Mouse (Mus musculus) splenic B cell, adult 2 months (primary cell): Measurements from ENCODE around the gene Peg3.
"Not testable (repeated sequence)": the region's sequence is repeated elsewhere in the genome, so short reads cannot be mapped to it uniquely, and the experiment has no call there.

Experiments used
- DNase-seq: peaks from one replicate; pipeline ENCODE4 v3.0.0-alpha.2; 2011; ENCODE audit warnings: low read depth, low spot score
- H3K27me3 ChIP-seq: 2 replicates; pipeline ENCODE4 v1.6.1; 2012; ENCODE audit warnings: mild to moderate bottlenecking, low read length, moderate library complexity, mixed read lengths; ENCODE audit not compliant: control insufficient read depth, poor library complexity, insufficient read depth, severe bottlenecking
- H3K36me3 ChIP-seq: 2 replicates; pipeline ENCODE4 v1.6.1; 2012; ENCODE audit warnings: mild to moderate bottlenecking, low read length, moderate library complexity, mixed read lengths; ENCODE audit not compliant: control insufficient read depth, poor library complexity, insufficient read depth, severe bottlenecking

The Peg3 gene

GRCm38 (mm10) chr7:6730241-6730640 lies at the start of gene Peg3, which contains the start of gene Usp29:
TSS of gene Peg3 (minus strand) at chr7:6730431.
TSS of gene Usp29 (plus strand) at chr7:6730578.
- H3K36me3 ChIP-seq, result no peaks in the 10 kb centered on the region
- no peak for DNase-seq
- no peaks in the 10 kb centered on the region for H3K27me3 ChIP-seq

- H3K36me3 ChIP-seq, result no peaks in the 10 kb centered on the region
- no peak for DNase-seq
- no peaks in the 10 kb centered on the region for H3K27me3 ChIP-seq
Observed at GRCm38 (mm10) chr7:6779172-6779571, 48.9 kb upstream of the Peg3 start.

- no peaks in the 10 kb centered on the region for H3K36me3 ChIP-seq
- no peaks in the 10 kb centered on the region for H3K27me3 ChIP-seq
- no peak for DNase-seq
Observed at GRCm38 (mm10) chr7:6777689-6778088, 47.5 kb upstream of the Peg3 start.

GRCm38 (mm10) chr7:6777107-6777506 lies 46.9 kb upstream of the Peg3 start:
- no peaks in the 10 kb centered on the region for H3K27me3 ChIP-seq
- H3K36me3 ChIP-seq, result no peaks in the 10 kb centered on the region
- DNase-seq, result no peak

- H3K27me3 ChIP-seq, result no peaks in the 10 kb centered on the region
- no peak for DNase-seq
- no peaks in the 10 kb centered on the region for H3K36me3 ChIP-seq
Observed at GRCm38 (mm10) chr7:6776314-6777059, 46.3 kb upstream of the Peg3 start.

DNA sequence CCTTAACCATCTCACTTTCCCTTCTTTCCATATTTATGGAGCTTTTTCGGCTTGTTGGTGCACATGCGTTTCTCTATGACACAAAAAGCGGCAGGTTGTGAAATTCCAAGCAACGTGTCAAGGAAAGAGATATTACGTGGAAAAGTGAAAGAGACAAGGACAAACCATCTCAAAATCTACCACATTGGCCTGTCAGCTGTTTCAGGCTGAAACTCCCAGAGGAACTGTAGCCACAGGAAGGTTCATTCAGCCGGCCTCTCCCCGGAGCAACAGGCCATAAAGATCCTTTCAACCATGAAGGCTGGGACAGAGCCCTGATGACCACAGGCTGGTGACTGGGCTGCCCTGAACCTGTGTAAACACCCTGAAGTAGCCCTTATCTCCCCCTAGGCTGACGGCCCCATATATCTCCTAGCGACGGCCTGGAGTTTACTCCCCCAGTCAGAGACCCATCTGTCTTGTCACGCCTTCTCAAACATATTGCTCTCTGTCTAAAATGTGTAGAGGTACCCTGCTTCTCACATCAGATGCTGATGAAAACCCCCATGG lies 43.7 kb upstream of the Peg3 start:
- DNase-seq, H3K27me3 ChIP-seq, H3K36me3 ChIP-seq: not testable (repeated sequence)

- DNase-seq, result no peak
- H3K36me3 ChIP-seq, result no peaks in the 10 kb centered on the region
- H3K27me3 ChIP-seq, result no peaks in the 10 kb centered on the region
Observed at GRCm38 (mm10) chr7:6770286-6770685, 40.1 kb upstream of the Peg3 start.

- no peak for DNase-seq
- H3K36me3 ChIP-seq, result no peaks in the 10 kb centered on the region
- H3K27me3 ChIP-seq, result no peaks in the 10 kb centered on the region
Observed at GRCm38 (mm10) chr7:6765240-6765639, 35.0 kb upstream of the Peg3 start.

GRCm38 (mm10) chr7:6760170-6760569 lies 29.9 kb upstream of the Peg3 start:
- DNase-seq, result no peak

GRCm38 (mm10) chr7:6759698-6760097 lies 29.5 kb upstream of the Peg3 start:
- DNase-seq, result no peak
- no peaks in the 10 kb centered on the region for H3K36me3 ChIP-seq
- H3K27me3 ChIP-seq, result no peaks in the 10 kb centered on the region

More at GRCm38 (mm10) chr7:6760170-6760569, 29.9 kb upstream of the Peg3 start:
- Histone ChIP-seq H3K36me3 (no peaks in the 10 kb centered on the region), H3K27me3 (no peaks in the 10 kb centered on the region)

DNA sequence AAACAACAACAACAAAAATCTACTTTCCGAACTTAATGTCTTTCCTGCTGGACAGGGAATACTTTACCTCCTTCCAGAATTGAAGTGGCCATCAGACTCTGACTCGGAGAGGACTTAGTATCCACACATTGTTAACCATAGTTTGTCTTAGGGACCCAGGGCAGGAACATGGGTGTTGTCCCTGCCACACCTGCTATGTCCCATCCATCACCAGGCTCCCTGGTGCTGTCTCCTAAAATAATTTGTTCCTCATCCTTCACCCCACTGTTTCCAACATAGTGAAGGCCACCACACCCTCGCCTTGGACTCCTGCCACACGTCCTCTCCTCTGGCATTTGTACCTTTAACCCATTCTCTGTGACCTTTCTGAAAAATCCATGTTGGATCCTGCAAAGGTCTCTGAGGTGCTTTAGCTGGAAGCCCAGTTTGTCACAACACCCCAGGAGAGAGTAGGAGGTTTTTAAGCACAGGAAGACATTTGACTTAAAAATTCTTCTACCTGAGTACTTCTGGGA lies 26.6 kb upstream of the Peg3 start:
- no peak for DNase-seq
- Histone ChIP-seq H3K36me3 (no peaks in the 10 kb centered on the region), H3K27me3 (no peaks in the 10 kb centered on the region)

DNA sequence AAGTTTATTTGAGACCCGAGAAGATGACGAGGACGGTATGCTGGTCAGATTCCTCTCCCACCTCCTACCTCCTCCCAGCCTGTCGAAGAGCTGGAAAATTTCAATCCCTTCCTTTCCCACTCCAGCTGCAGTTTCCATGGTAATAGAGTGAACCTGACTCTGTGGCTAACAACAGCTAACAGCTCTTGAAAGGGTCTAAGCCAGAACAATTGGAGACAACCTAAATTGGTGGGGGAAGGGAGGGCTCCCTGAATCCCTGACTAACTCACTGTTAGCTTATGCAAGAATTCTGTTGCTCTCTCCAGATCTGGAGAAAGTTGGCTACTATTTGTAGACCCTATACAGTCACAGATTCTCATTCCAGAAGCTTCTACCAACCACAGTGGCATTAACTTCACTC lies 23.2 kb upstream of the Peg3 start:
- no peak for DNase-seq
- Histone ChIP-seq H3K36me3 (no peaks in the 10 kb centered on the region), H3K27me3 (no peaks in the 10 kb centered on the region)

- Histone ChIP-seq H3K27me3 (no peaks in the 10 kb centered on the region), H3K36me3 (no peaks in the 10 kb centered on the region)
- no peak for DNase-seq
Observed at GRCm38 (mm10) chr7:6749196-6749595, 19.0 kb upstream of the Peg3 start.

DNA sequence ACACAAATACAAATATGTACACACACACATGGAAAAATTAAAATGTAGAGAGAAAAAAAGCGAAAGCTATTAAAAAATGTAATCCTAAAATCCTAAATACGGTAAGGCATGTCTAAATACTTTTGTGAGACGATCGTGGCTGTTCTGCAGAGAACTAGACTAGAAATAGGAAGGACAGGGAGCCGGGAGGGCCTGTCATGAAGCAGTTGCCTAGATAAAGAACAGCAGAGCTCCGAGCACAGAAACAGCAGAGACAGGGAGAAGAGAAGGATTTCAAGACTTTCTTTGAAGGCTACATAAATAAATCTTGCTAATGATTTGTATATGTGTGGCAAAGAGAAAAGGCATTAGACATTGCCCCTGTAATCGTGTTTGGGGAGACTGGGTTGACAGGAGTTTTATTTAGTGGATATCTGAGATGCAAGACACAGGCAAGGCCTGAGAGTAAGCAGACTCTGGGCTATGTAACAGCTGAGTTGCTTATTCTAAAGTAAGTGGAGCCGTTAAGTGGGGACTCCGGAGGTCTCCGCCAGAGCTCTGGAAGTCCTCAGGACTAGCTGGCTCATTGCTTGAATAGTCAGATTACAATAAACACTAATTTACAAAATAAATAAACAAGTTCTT lies 14.2 kb upstream of the Peg3 start:
- no peaks in the 10 kb centered on the region for H3K36me3 ChIP-seq
- no peaks in the 10 kb centered on the region for H3K27me3 ChIP-seq
- no peak for DNase-seq

GRCm38 (mm10) chr7:6736060-6736459 lies 5.8 kb upstream of the Peg3 start:
- no peak for DNase-seq
- no peaks in the 10 kb centered on the region for H3K36me3 ChIP-seq

More at GRCm38 (mm10) chr7:6736060-6736459, 5.8 kb upstream of the Peg3 start:
- no peaks in the 10 kb centered on the region for H3K27me3 ChIP-seq
